Mouse (Mus musculus): ENCODE results near the gene Gm20449. TPM values are rescaled to one million over a fixed set of nuclear protein-coding genes. Genes with fewer than 3 reads are reported as not detected.
"Not testable (repeated sequence)": the region's sequence is repeated elsewhere in the genome, so short reads cannot be mapped to it uniquely, and the experiment has no call there.

Gene Gm20449
- polyA plus RNA-seq, 1 experiment from 2014 or later: 0.04 TPM

DNA sequence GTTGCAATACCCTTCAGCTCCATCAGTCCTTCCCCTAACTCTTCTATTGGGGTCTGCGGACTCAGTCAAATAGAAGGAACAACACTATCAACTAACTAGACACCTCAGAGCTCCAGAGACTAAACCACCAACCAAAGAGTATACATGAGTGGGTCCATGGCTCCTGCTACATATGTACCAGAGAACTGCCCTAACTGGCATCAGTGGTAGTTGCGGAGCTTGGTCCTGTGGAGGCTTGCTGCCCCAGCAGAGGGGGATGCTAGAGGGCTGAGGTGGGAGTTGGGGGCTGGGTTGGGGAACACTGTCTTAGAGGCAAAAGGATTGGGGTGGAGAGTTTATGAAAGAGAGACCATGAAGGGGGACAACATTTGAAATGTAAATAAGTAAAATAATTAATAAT is 1.3 kb downstream of the Gm20449 start:
- no peak overlapping the region for H3K4me2 ChIP-seq (replicated peaks; ENCODE audit: low read depth, low read length)
- ATAC-seq: no peak
- no peaks in the 10 kb centered on the region for H3K4me1 ChIP-seq (ENCODE audit: insufficient read depth, low read depth, low read length)
- H3K4me3 ChIP-seq (ENCODE audit: low read depth, low read length): no peak overlapping the region
- DNase-seq (ENCODE audit: low spot score): no peak
- no peaks in the 10 kb centered on the region for H3K27me3 ChIP-seq (replicated peaks; ENCODE audit: insufficient read depth, low read length)
- no peak for TF ChIP-seq CTCF (IDR thresholded peaks at IDR 0.05)
- TF ChIP-seq EP300 (IDR thresholded peaks at IDR 0.05): no peak
- no peaks in the 10 kb centered on the region for H3K36me3 ChIP-seq (ENCODE audit: insufficient read depth, low read length)
- 96% methylated on average over 2 of the region's 2 CpGs for WGBS
- H3K27ac ChIP-seq (ENCODE audit: low read length): no peak overlapping the region
- H3K9ac ChIP-seq (replicated peaks; ENCODE audit: low read depth): no peak overlapping the region
- no peaks in the 10 kb centered on the region for H3K9me3 ChIP-seq (ENCODE audit: low read length)

DNA sequence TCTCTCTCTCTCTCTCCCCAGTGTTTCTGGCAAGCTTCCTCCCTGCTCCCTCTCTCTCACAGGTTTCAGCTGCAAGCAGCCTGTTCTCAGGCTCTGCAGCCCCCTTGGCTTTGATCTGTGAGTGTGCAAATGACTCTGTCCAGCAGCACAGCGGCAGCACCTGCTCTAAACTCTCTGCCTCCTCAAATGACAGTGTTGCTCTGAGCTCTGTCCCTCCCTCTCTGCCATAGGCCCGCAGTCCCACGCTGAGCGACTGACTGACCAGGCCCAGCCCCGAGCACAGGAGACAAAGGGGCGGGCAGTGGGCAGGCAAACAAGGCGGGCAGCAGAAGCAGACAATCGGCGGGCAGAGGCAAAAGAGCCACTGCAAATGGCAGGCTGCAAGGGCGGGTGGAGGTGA is 47.4 kb downstream of the Gm20449 start:
- H3K27ac ChIP-seq (ENCODE audit: low read length): no peak overlapping the region
- TF ChIP-seq EP300 (IDR thresholded peaks at IDR 0.05): no peak
- TF ChIP-seq CTCF (IDR thresholded peaks at IDR 0.05): no peak
- no peak overlapping the region for H3K9ac ChIP-seq (replicated peaks; ENCODE audit: low read depth)
- H3K4me1 ChIP-seq (ENCODE audit: insufficient read depth, low read depth, low read length): no peaks in the 10 kb centered on the region
- WGBS: 5% methylated on average over 10 of the region's 10 CpGs
- ATAC-seq (no peak), DNase-seq (ENCODE audit: low spot score) (no peak)
- no peak overlapping the region for H3K4me2 ChIP-seq (replicated peaks; ENCODE audit: low read depth, low read length)
- no peaks in the 10 kb centered on the region for H3K36me3 ChIP-seq (ENCODE audit: insufficient read depth, low read length)
- no peak overlapping the region for H3K4me3 ChIP-seq (ENCODE audit: low read depth, low read length)
- no peaks in the 10 kb centered on the region for H3K27me3 ChIP-seq (replicated peaks; ENCODE audit: insufficient read depth, low read length)
- no peaks in the 10 kb centered on the region for H3K9me3 ChIP-seq (ENCODE audit: low read length)

DNA sequence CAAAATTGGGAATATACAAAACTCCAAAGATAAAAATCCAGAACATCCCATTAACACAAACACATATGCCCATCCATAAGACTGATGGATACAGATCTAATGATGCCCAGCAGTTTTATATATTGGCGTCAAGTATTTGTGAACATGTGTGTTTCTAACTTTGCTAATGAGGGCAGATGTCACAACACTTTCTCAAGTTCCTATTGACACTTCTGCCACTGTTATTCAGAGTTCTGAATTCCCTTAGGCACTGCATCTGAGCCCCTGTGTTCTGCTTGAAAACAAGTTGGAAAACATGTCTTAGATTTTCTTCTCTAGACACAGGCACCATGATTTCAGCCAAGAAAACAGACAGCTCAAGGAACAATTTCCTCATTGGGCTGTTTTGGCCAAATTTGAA is 50.6 kb downstream of the Gm20449 start, which contains the start of gene Vmn2r57:
Gene Vmn2r57, minus strand, starts transcription at position 101 of the 400 bp plus-strand sequence.
- H3K9me3 ChIP-seq (ENCODE audit: low read length); H3K4me1 ChIP-seq (ENCODE audit: insufficient read depth, low read depth, low read length); H3K9ac ChIP-seq (replicated peaks; ENCODE audit: low read depth); H3K4me2 ChIP-seq (replicated peaks; ENCODE audit: low read depth, low read length); ATAC-seq; H3K36me3 ChIP-seq (ENCODE audit: insufficient read depth, low read length); H3K4me3 ChIP-seq (ENCODE audit: low read depth, low read length); H3K27me3 ChIP-seq (replicated peaks; ENCODE audit: insufficient read depth, low read length); H3K27ac ChIP-seq (ENCODE audit: low read length); DNase-seq (ENCODE audit: low spot score): not testable (repeated sequence)
- 59% methylated on average over 1 of the region's 1 CpGs for WGBS

- no peak overlapping the region for H3K4me2 ChIP-seq (replicated peaks; ENCODE audit: low read depth, low read length)
- no peak for TF ChIP-seq EP300 (IDR thresholded peaks at IDR 0.05)
- no peak for TF ChIP-seq CTCF (IDR thresholded peaks at IDR 0.05)
- ATAC-seq: no peak
These were observed 105.1 kb downstream of the Gm20449 start for GRCm38 (mm10) chr7:41394130-41394529.

DNA sequence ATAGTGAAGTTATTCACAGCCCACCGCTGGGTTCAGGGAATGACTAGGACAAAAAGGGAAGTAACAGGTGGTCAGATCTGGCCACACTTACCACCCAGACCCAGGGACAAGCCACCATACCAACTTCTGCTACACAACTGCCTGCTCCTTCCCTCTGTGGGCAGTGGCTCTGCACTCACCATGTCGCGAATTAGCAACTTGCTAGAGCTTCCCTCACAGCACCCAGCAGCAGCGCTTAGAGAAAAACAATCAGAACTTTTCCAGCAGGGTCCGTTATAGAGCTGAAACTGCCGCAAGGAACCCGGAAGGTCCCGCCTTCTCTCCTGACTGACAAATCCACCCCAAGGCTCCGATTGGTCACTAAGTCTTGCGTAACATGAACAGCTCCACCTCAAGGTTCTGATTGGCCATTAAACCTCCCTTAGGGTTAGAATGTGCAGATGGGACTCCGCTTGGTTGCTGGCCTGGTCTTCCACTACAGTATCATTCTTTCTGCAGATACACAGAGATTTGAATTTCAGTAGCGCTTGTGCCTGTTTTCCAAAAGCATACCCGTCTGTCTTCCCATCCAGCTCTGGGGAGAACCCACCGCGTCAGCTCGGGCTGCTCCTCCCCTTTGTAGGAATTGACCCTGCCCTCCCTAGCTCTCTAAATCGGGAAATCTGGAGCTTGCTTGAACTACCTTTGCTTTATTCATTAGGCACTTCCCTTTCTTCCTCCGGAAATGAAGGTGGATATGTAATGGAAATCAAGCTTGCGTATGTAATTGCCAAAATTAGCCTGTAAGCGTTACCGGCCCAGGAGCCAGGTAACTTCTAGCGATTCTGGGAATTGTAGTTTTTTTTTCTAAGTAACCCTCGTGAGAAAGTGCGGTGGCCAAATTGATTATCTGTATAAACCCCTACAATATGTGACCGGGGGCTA is 105.9 kb downstream of the Gm20449 start, which contains the start of gene AI987944:
Gene AI987944, minus strand, starts transcription at position 332 of the 924 bp plus-strand sequence.
- under 1% methylated on average over 25 of the region's 25 CpGs for WGBS
- H3K4me2 ChIP-seq (replicated peaks; ENCODE audit: low read depth, low read length): peak within 1 kb of the TSS; percentile 63
- ATAC-seq (peak; percentile 99), DNase-seq (ENCODE audit: low spot score) (peak; percentile 98)
- H3K4me1 ChIP-seq (ENCODE audit: insufficient read depth, low read depth, low read length): no peaks in the 10 kb centered on the region
- H3K9me3 ChIP-seq (ENCODE audit: low read length): no peaks in the 10 kb centered on the region
- H3K9ac ChIP-seq (replicated peaks; ENCODE audit: low read depth): peak within 1 kb of the TSS; percentile 55
- TF ChIP-seq CTCF (IDR thresholded peaks at IDR 0.05) (peak; percentile 24), EP300 (IDR thresholded peaks at IDR 0.05) (no peak)
- H3K36me3 ChIP-seq (ENCODE audit: insufficient read depth, low read length): no peaks in the 10 kb centered on the region
- H3K4me3 ChIP-seq (ENCODE audit: low read depth, low read length): peak within 1 kb of the TSS; percentile 62
- H3K27ac ChIP-seq (ENCODE audit: low read length): peak within 1 kb of the TSS; percentile 73; the same call in 1 of the 2 replicates
- H3K27me3 ChIP-seq (replicated peaks; ENCODE audit: insufficient read depth, low read length): no peaks in the 10 kb centered on the region

More at GRCm38 (mm10) chr7:41394130-41394529, 105.1 kb downstream of the Gm20449 start:
- H3K9me3 ChIP-seq (ENCODE audit: low read length): no peaks in the 10 kb centered on the region
- WGBS: 65% methylated on average over 4 of the region's 4 CpGs
- H3K27me3 ChIP-seq (replicated peaks; ENCODE audit: insufficient read depth, low read length): no peaks in the 10 kb centered on the region
- no peak overlapping the region for H3K4me3 ChIP-seq (ENCODE audit: low read depth, low read length)
- no peak for DNase-seq (ENCODE audit: low spot score)
- no peak overlapping the region for H3K9ac ChIP-seq (replicated peaks; ENCODE audit: low read depth)
- H3K4me1 ChIP-seq (ENCODE audit: insufficient read depth, low read depth, low read length): no peaks in the 10 kb centered on the region
- no peak overlapping the region for H3K27ac ChIP-seq (ENCODE audit: low read length)
- no peaks in the 10 kb centered on the region for H3K36me3 ChIP-seq (ENCODE audit: insufficient read depth, low read length)

Other genes starting within 250 kb of the Gm20449 start
- 12.6 and 13.0 TPM in 2 replicates for gene AI987944, start 106.0 kb downstream of the Gm20449 start, polyA plus RNA-seq (2015; fragmentation: Nextera tagmentation; extraction: Ambion mirVana)
- 0.05 TPM in 1 of 2 replicates, not detected in the other for gene Vmn2r57, start 50.7 kb downstream of the Gm20449 start, polyA plus RNA-seq (2015; fragmentation: Nextera tagmentation; extraction: Ambion mirVana)
- 5.9 and 6.9 TPM in 2 replicates for gene AW146154, start 473 bp upstream of the Gm20449 start, polyA plus RNA-seq (2015; fragmentation: Nextera tagmentation; extraction: Ambion mirVana)
- not detected in 2 replicates for gene Gm6871, start 74.2 kb upstream of the Gm20449 start, polyA plus RNA-seq (2015; fragmentation: Nextera tagmentation; extraction: Ambion mirVana)
- gene 2610021A01Rik, start 99.8 kb upstream of the Gm20449 start, polyA plus RNA-seq (2015; fragmentation: Nextera tagmentation; extraction: Ambion mirVana): 4.7 and 4.8 TPM in 2 replicates
- 5.5 and 6.7 TPM in 2 replicates for gene Zfp788, start 133.8 kb upstream of the Gm20449 start, polyA plus RNA-seq (2015; fragmentation: Nextera tagmentation; extraction: Ambion mirVana)

All from lung, postnatal 0 days (tissue).